12 mouse cellular contexts compared by ENCODE assay signal in genomic region chr5:131089876-131090275, GRCm38 (mm10).
A peak's percentile ranks its signal among the peaks of the same experiment; 100 is the strongest.
DNase-seq lines count a peak whose midpoint lies in the region; ATAC-seq and TF ChIP-seq lines count a peak whose summit lies in the region.
"Had no signal": no experiment of that assay in that cellular context is flagged by ENCODE, and none has a peak within 500 bp of the region (broad histone marks: within the 10 kb centered on the region; RNA-seq: fewer than 3 reads in every experiment).

No protein-coding gene starts in this region.

- H3K27me3 ChIP-seq in hindbrain, postnatal 0 days (ENCODE audit: insufficient read depth, low read length) = no peaks in the 10 kb centered on the region
- H3K27me3 ChIP-seq in hindbrain, embryonic 14.5 days (ENCODE audit: control insufficient read depth, insufficient read depth, low read length) = no peaks in the 10 kb centered on the region
- no peaks in the 10 kb centered on the region for H3K27me3 ChIP-seq in embryonic facial prominence, embryonic 15.5 days
- H3K27me3 ChIP-seq: neural tube, embryonic 12.5 days had no signal

- no peaks in the 10 kb centered on the region for H3K4me1 ChIP-seq in hindbrain, postnatal 0 days (ENCODE audit: insufficient read depth, low read length)
- H3K4me1 ChIP-seq in hindbrain, embryonic 14.5 days (replicated peaks; ENCODE audit: control insufficient read depth, insufficient read depth, low read length) = peaks cover 6% of the 10 kb centered on the region; the same call in 1 of the 2 replicates
- H3K4me1 ChIP-seq in embryonic facial prominence, embryonic 15.5 days = peaks cover 15% of the 10 kb centered on the region
- H3K4me1 ChIP-seq: midbrain, embryonic 10.5 days had no signal

- 49% methylated on average over 8 of the region's 8 CpGs for WGBS in hindbrain, postnatal 0 days
- 55% methylated on average over 8 of the region's 8 CpGs for WGBS in hindbrain, embryonic 14.5 days
- 26% methylated on average over 8 of the region's 8 CpGs for WGBS in embryonic facial prominence, embryonic 15.5 days

- H3K4me3 ChIP-seq in hindbrain, postnatal 0 days (ENCODE audit: low read length) = no peak overlapping the region
- no peak overlapping the region for H3K4me3 ChIP-seq in hindbrain, embryonic 14.5 days (replicated peaks; ENCODE audit: low read length)
- no peak overlapping the region for H3K4me3 ChIP-seq in embryonic facial prominence, embryonic 15.5 days (replicated peaks)
- H3K4me3 ChIP-seq: midbrain, embryonic 10.5 days; neural tube, embryonic 12.5 days had no signal

- ATAC-seq in hindbrain, postnatal 0 days = no peak
- ATAC-seq in hindbrain, embryonic 14.5 days (ENCODE audit: low FRiP score) = no peak
- peak; percentile 72 for ATAC-seq in embryonic facial prominence, embryonic 15.5 days (ENCODE audit: insufficient number of reproducible peaks, low FRiP score, low TSS enrichment, low read depth)
- no peak for ATAC-seq in inflammation-experienced regulatory T-cells, adult 6 months
- ATAC-seq: hindbrain, embryonic 16.5 days had no signal

- H3K9me3 ChIP-seq in hindbrain, postnatal 0 days (ENCODE audit: low read length) = no peaks in the 10 kb centered on the region
- H3K9me3 ChIP-seq in hindbrain, embryonic 14.5 days (ENCODE audit: control insufficient read depth, low read length) = no peaks in the 10 kb centered on the region
- H3K9me3 ChIP-seq in embryonic facial prominence, embryonic 15.5 days (replicated peaks) = no peaks in the 10 kb centered on the region
- H3K9me3 ChIP-seq: midbrain, embryonic 10.5 days; neural tube, embryonic 12.5 days had no signal

- intact Hi-C loops in left cerebral cortex, postnatal 36 days (cut with DNase I) = loop anchor here (10.0 kb wide), 1 partner anchor 165 kb away; no protein-coding TSS in a partner anchor

- no peaks in the 10 kb centered on the region for H3K36me3 ChIP-seq in hindbrain, postnatal 0 days (ENCODE audit: insufficient read depth, low read length)
- no peaks in the 10 kb centered on the region for H3K36me3 ChIP-seq in hindbrain, embryonic 14.5 days (replicated peaks; ENCODE audit: control insufficient read depth, insufficient read depth)
- no peaks in the 10 kb centered on the region for H3K36me3 ChIP-seq in embryonic facial prominence, embryonic 15.5 days
- H3K36me3 ChIP-seq: midbrain, embryonic 10.5 days; neural tube, embryonic 12.5 days had no signal

- H3K27ac ChIP-seq in hindbrain, postnatal 0 days = no peak overlapping the region
- H3K27ac ChIP-seq in hindbrain, embryonic 14.5 days = no peak overlapping the region
- no peak overlapping the region for H3K27ac ChIP-seq in embryonic facial prominence, embryonic 15.5 days (replicated peaks)
- H3K27ac ChIP-seq: liver, embryonic 14.5 days; neural tube, embryonic 12.5 days had no signal

- no peak overlapping the region for H3K4me2 ChIP-seq in hindbrain, postnatal 0 days (ENCODE audit: low read depth, low read length)
- H3K4me2 ChIP-seq in hindbrain, embryonic 14.5 days (replicated peaks) = no peak overlapping the region
- H3K4me2 ChIP-seq in embryonic facial prominence, embryonic 15.5 days (replicated peaks) = no peak overlapping the region
- H3K4me2 ChIP-seq: heart, embryonic 11.5 days; neural tube, embryonic 12.5 days had no signal

- TF ChIP-seq CTCF in hindbrain, postnatal 0 days (IDR thresholded peaks at IDR 0.05; ENCODE audit: low read depth) = no peak

- DNase-seq in hindbrain, postnatal 0 days (ENCODE audit: low spot score) = peak; percentile 9
- DNase-seq in hindbrain, embryonic 14.5 days (ENCODE audit: low spot score) = no peak
- DNase-seq in NIH3T3 (ENCODE audit: low read depth) = peak; percentile 68
- DNase-seq in left cerebral cortex, postnatal 36 days (ENCODE audit: low spot score in 2 of 2) = peak; percentile 47 to 59
- no peak for DNase-seq in thymus, postnatal 14 days

- H3K9ac ChIP-seq in hindbrain, postnatal 0 days (replicated peaks; ENCODE audit: low read length) = no peak overlapping the region
- H3K9ac ChIP-seq in hindbrain, embryonic 14.5 days = no peak overlapping the region
- no peak overlapping the region for H3K9ac ChIP-seq in embryonic facial prominence, embryonic 15.5 days
- H3K9ac ChIP-seq: liver, embryonic 14.5 days; neural tube, embryonic 12.5 days had no signal

Comparison
In these comparisons a context has a peak if more than half of its experiments do, and no peak if none do; other contexts are left out.
1. DNase-seq: peak in hindbrain, postnatal 0 days (single experiment), NIH3T3 (single experiment) and left cerebral cortex, postnatal 36 days (2 of 2); none in hindbrain, embryonic 14.5 days (single experiment) and thymus, postnatal 14 days (single experiment).